8 mouse cellular contexts compared by ENCODE assay signal in genomic region chr15:8108966-8109743, GRCm38 (mm10). TPM values are rescaled to one million over a fixed set of nuclear protein-coding genes. Genes with fewer than 3 reads are reported as not detected.
DNase-seq lines count a peak whose midpoint lies in the region; ATAC-seq lines count a peak whose summit lies in the region.

TSS of gene Nup155 (plus strand) at chr15:8109273.

- no peaks in the 10 kb centered on the region for H3K9me3 ChIP-seq in hindbrain, embryonic 14.5 days (ENCODE audit: control insufficient read depth, low read length)

- peak within 1 kb of the TSS; percentile 70 for H3K9ac ChIP-seq in hindbrain, embryonic 14.5 days

- H3K27ac ChIP-seq in hindbrain, embryonic 14.5 days: peak within 1 kb of the TSS; percentile 77

- H3K4me3 ChIP-seq in hindbrain, embryonic 14.5 days (replicated peaks; ENCODE audit: low read length): peak within 1 kb of the TSS; percentile 80

- DNase-seq in R1 (ENCODE audit: low read depth, low spot score): peak; percentile 100
- peak; percentile 92 to 95 for DNase-seq in cerebellum, postnatal 25 days
- peak; percentile 79 to 88 for DNase-seq in frontal cortex, postnatal 25 days (ENCODE audit: low spot score in 2 of 2)
- peak; percentile 96 for DNase-seq in hindbrain, embryonic 14.5 days (ENCODE audit: low spot score)
- peak; percentile 93 to 94 for DNase-seq in layer of hippocampus, postnatal 36 days
- DNase-seq in lung, postnatal 36 days: peak; percentile 95
- peak; percentile 98 for DNase-seq in retina, postnatal 1 day
- peak; percentile 83 to 88 for DNase-seq in urinary bladder, adult 18-20 months (ENCODE audit: low spot score in 2 of 2)

- H3K4me1 ChIP-seq in hindbrain, embryonic 14.5 days (replicated peaks; ENCODE audit: control insufficient read depth, insufficient read depth, low read length): peaks cover 21% of the 10 kb centered on the region

- H3K27me3 ChIP-seq in hindbrain, embryonic 14.5 days (ENCODE audit: control insufficient read depth, insufficient read depth, low read length): no peaks in the 10 kb centered on the region

- H3K36me3 ChIP-seq in hindbrain, embryonic 14.5 days (replicated peaks; ENCODE audit: control insufficient read depth, insufficient read depth): peaks cover 17% of the 10 kb centered on the region

- peak within 1 kb of the TSS; percentile 79 for H3K4me2 ChIP-seq in hindbrain, embryonic 14.5 days (replicated peaks)

- WGBS in hindbrain, embryonic 14.5 days: under 1% methylated on average over 54 of the region's 54 CpGs

- ATAC-seq in hindbrain, embryonic 14.5 days (ENCODE audit: low FRiP score): peak; percentile 97

RNA-seq across cellular contexts. Expression of gene Nup155, which starts in this region (rescaled TPM):
- 12.2 and 12.8 TPM in 2 replicates for polyA plus RNA-seq in hindbrain, embryonic 14.5 days (2014; fragmentation: Nextera tagmentation; extraction: Ambion mirVana)
- total RNA-seq in layer of hippocampus, postnatal 36 days (2021): 10 to 100 TPM; 17.4 to 18.9 TPM

Comparison
In these comparisons a context has a peak if more than half of its experiments do, and no peak if none do; other contexts are left out.
1. Peak in every context shown above with its lines: DNase-seq, ATAC-seq, H3K4me3 ChIP-seq and H3K27ac ChIP-seq.